Mouse (Mus musculus): ENCODE measurements around the gene Mapkap1.

DNA sequence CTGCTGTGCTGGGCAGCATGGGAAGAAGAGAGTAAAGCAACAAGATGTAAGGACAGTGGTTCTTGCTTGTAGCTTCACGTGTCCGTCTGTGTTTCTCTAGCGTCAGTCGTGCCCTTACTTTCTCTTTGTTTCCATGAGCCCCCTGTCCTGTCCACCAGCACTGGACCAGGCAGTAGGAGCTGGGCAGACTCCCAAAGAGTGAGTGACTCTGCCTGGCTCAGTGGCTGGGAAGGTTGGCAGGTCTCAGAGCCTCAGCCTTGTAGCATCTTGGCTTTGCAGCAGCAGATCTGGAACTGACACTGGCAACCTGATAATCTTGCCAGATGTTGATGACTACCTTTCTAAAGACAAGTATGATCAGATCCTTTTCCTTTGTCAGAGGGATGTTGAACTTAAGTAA lies 140.9 kb downstream of the Mapkap1 start:
- TF ChIP-seq NRF1 (IDR thresholded peaks at IDR 0.05; ENCODE audit: low read depth, low read length) (no peak), POLR2A (IDR thresholded peaks at IDR 0.05; ENCODE audit: low read depth, low read length) (no peak), JUND (conservative IDR thresholded peaks at IDR 0.05; ENCODE audit: low read depth, low read length) (no peak), BHLHE40 (IDR thresholded peaks at IDR 0.05; ENCODE audit: low read depth, low read length) (no peak), CTCF (conservative IDR thresholded peaks at IDR 0.05 in 1 of 2, IDR thresholded peaks at IDR 0.05 in 1 of 2; ENCODE audit: low read depth in 2 of 2, low read length in 2 of 2) (no peak), POLR2AphosphoS2 (IDR thresholded peaks at IDR 0.05; ENCODE audit: low read depth, low read length) (no peak), UBTF (IDR thresholded peaks at IDR 0.05; ENCODE audit: low read depth, low read length) (no peak), RAD21 (IDR thresholded peaks at IDR 0.05; ENCODE audit: low read depth, low read length) (no peak), HCFC1 (IDR thresholded peaks at IDR 0.05; ENCODE audit: low read depth, low read length) (no peak), ZC3H11A (IDR thresholded peaks at IDR 0.05; ENCODE audit: low read depth, low read length) (no peak), MXI1 (IDR thresholded peaks at IDR 0.05; ENCODE audit: low read depth, low read length) (no peak), MAZ (IDR thresholded peaks at IDR 0.05; ENCODE audit: low read depth, low read length) (no peak), ZMIZ1 (IDR thresholded peaks at IDR 0.05; ENCODE audit: low read depth, low read length) (no peak), TCF12 (IDR thresholded peaks at IDR 0.05; ENCODE audit: low read depth, low read length) (no peak)

Data from CH12.LX (cell line).